Mouse (Mus musculus) heart, adult 2 months (tissue): ENCODE results near the gene 4930550C14Rik.

ENCODE experiments used
- CTCF ChIP-seq: fragments of 200-600 bp; IDR thresholded peaks from 2 replicates; pipeline ENCODE4 v1.8.1; 2022; ENCODE audit warnings: antibody characterized with exemption, mild to moderate bottlenecking, moderate library complexity
- EP300 ChIP-seq: fragments of 200-500 bp; IDR thresholded peaks from 2 replicates; pipeline ENCODE4 v1.6.1; 2011; ENCODE audit warnings: low read depth, low read length, control low read depth; ENCODE audit not compliant: insufficient read depth
- POLR2A ChIP-seq: fragments of 200-500 bp; IDR thresholded peaks from 2 replicates; pipeline ENCODE4 v1.6.1; 2011; ENCODE audit warnings: mild to moderate bottlenecking, low read depth, low read length, control low read depth; ENCODE audit not compliant: insufficient read depth

DNA sequence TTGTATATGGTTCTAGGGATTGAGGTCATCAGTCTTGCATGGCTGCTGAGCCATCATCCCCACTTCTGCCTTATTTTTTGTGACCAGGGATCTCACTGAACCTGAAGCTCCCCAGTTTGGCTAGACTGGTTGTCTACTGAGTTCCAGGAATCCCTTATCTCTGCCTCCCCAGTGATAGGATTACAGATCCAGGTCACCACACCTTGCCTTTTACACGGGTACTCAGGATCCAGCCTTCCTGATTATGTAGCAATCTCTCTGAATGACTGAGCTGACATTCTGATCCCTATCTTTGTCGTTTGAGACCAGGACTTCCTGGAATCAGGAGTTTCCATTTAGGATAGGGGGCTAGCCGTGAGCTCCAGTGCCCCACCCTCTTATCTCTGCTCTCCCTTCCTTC lies 30.8 kb upstream of the 4930550C14Rik start:
- no peak for TF ChIP-seq POLR2A
- no peak for TF ChIP-seq CTCF
- no peak for TF ChIP-seq EP300
